Mouse (Mus musculus) NIH3T3 (cell line): ENCODE data around the gene Fam83d.

Experiments used
- DNase-seq: peaks from one replicate; pipeline ENCODE4 v3.0.0-alpha.2; 2012; ENCODE audit warnings: low read depth

The Fam83d gene

GRCm38 (mm10) chr2:158745049-158745482, 22.8 kb upstream of the Fam83d start:
- peak; percentile 60 for DNase-seq

GRCm38 (mm10) chr2:158746164-158746563, 21.7 kb upstream of the Fam83d start:
- DNase-seq, result no peak

GRCm38 (mm10) chr2:158749366-158749765, 18.5 kb upstream of the Fam83d start:
- DNase-seq, result no peak

GRCm38 (mm10) chr2:158760231-158760630, 7.7 kb upstream of the Fam83d start:
- no peak for DNase-seq

- no peak for DNase-seq
These were observed 5.6 kb upstream of the Fam83d start for GRCm38 (mm10) chr2:158762339-158762738.

- peak; percentile 62 for DNase-seq
These were observed 457 bp downstream of the Fam83d start for GRCm38 (mm10) chr2:158768350-158768749.

- peak; percentile 40 for DNase-seq
These were observed 878 bp downstream of the Fam83d start for GRCm38 (mm10) chr2:158768771-158769170.

GRCm38 (mm10) chr2:158770126-158770757, 2.3 kb downstream of the Fam83d start:
- peak; percentile 84 for DNase-seq

GRCm38 (mm10) chr2:158771066-158771763, 3.3 kb downstream of the Fam83d start:
- DNase-seq, result peak; percentile 36

GRCm38 (mm10) chr2:158772808-158773207, 4.9 kb downstream of the Fam83d start:
- no peak for DNase-seq

- DNase-seq, result no peak
These were observed 7.0 kb downstream of the Fam83d start for GRCm38 (mm10) chr2:158774886-158775285.

GRCm38 (mm10) chr2:158776716-158777115, 8.8 kb downstream of the Fam83d start:
- DNase-seq, result no peak

GRCm38 (mm10) chr2:158777490-158777889, 9.6 kb downstream of the Fam83d start:
- DNase-seq, result no peak

GRCm38 (mm10) chr2:158778349-158778748, 10.5 kb downstream of the Fam83d start:
- DNase-seq, result peak; percentile 60

GRCm38 (mm10) chr2:158781126-158781525, 13.2 kb downstream of the Fam83d start:
- no peak for DNase-seq

- DNase-seq, result no peak
These were observed 19.3 kb downstream of the Fam83d start for GRCm38 (mm10) chr2:158786927-158787795.

GRCm38 (mm10) chr2:158794494-158795004, 26.7 kb downstream of the Fam83d start, which contains the start of gene Dhx35:
Gene Dhx35, plus strand, starts transcription at chr2:158794807.
- DNase-seq, result peak; percentile 97

GRCm38 (mm10) chr2:158795043-158795442, 27.1 kb downstream of the Fam83d start:
- no peak for DNase-seq

- DNase-seq, result no peak
These were observed 28.0 kb downstream of the Fam83d start for GRCm38 (mm10) chr2:158795875-158796274.

GRCm38 (mm10) chr2:158799328-158799727, 31.4 kb downstream of the Fam83d start:
- DNase-seq, result no peak

GRCm38 (mm10) chr2:158800788-158801187, 32.9 kb downstream of the Fam83d start:
- DNase-seq, result no peak

GRCm38 (mm10) chr2:158803575-158803974, 35.7 kb downstream of the Fam83d start:
- DNase-seq, result no peak
